Mouse (Mus musculus): ENCODE measurements at regions not wholly inside any gene's neighbourhood (a gene's known extent, or its start where the extent isn't known, plus 50 kb on each side); places are given as distances from the start of the nearest gene placed in this dataset.
A peak's percentile ranks its signal among the peaks of the same experiment; 100 is the strongest.

GRCm38 (mm10) chr1:72764522-72764921, 53.4 kb downstream of the Rpl37a start:
- peak overlapping the region; percentile 28 for H3K4me2 ChIP-seq (ENCODE audit: low read depth, low read length, poor library complexity, severe bottlenecking)
- H3K4me3 ChIP-seq (ENCODE audit: low read depth, low read length), result no peak overlapping the region
- no peaks in the 10 kb centered on the region for H3K27me3 ChIP-seq (ENCODE audit: insufficient read depth, low read length)

DNA sequence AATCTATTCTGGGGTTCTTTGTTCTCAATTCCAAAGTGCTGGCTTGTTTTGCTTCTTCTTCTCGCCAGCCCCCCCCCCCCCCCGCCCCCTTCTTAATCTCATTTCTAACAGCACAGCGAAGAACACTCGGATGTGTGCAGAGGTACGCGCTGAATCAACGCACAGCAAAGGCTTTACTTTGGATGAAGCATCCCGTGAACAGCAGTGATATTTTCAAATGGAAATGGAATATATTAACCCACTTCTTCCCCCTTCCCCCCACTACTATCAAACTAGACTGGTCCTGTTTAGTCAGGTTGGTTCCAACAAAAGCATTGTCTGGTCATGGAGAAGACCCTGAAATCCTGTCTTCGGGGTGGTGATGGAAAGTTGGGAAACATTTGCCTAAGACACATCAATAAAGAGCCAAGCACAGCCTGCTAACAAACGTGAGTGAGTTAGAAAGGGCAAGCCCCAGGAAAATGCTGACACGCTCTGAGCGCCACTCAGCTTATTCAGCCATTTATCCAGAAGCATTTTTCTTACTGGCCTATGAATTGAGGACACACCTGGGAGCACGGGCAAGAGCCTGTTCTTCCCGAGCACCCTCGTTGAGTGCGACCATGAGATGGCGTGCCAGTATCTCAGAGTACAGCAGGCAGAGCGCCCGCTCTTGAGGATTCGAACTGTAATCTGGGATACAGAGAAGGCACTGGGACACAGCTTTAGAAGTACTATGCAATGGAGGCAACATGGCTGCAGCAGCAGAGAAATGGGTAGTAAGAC, 54.1 kb downstream of the Rpl37a start:
- no peak overlapping the region for H3K4me2 ChIP-seq (ENCODE audit: low read depth, low read length, poor library complexity, severe bottlenecking)
- 52% methylated on average over 19 of the region's 20 CpGs for WGBS
- no peak overlapping the region; the same call in 1 of the 2 replicates for H3K27ac ChIP-seq (ENCODE audit: low read depth, low read length)

More at GRCm38 (mm10) chr1:72764522-72764921, 53.4 kb downstream of the Rpl37a start:
- ATAC-seq (ENCODE audit: low FRiP score) (peak; percentile 76), DNase-seq (ENCODE audit: low spot score) (no peak)
- H3K9ac ChIP-seq (replicated peaks; ENCODE audit: low read length, poor library complexity, severe bottlenecking), result no peak overlapping the region
- WGBS, result 46% methylated on average over 10 of the region's 10 CpGs
- peak overlapping the region; percentile 47; the same call in 1 of the 2 replicates for H3K27ac ChIP-seq (ENCODE audit: low read depth, low read length)
- H3K4me1 ChIP-seq (ENCODE audit: insufficient read depth, low read length), result peaks cover 4% of the 10 kb centered on the region; the same call in 1 of the 2 replicates
- TF ChIP-seq CTCF (IDR thresholded peaks at IDR 0.05), result no peak
- no peaks in the 10 kb centered on the region for H3K36me3 ChIP-seq (ENCODE audit: insufficient read depth, low read length)
- H3K9me3 ChIP-seq (ENCODE audit: low read length), result no peaks in the 10 kb centered on the region

DNA sequence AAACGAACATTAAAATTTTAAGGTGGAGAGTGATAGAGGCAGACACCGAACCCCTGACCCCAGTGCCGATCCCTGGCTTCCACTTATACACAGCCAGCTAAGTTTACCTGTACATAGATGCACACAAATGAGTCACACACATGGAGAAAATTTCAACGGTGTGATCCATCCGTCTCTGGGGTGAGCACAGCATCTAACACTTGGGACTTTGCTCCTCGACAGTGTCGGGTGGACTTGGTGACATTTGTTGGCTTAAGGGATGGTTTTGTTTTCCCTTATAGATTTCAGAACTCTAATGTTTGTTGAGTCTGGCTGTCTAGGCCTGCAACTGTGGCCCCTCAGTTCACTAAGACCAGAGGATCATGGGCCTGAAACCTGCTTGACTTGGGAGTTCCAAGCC, 54.9 kb upstream of the Igfbp2 start:
- H3K4me2 ChIP-seq (ENCODE audit: low read depth, low read length, poor library complexity, severe bottlenecking), result no peak overlapping the region
- 95% methylated on average over 7 of the region's 7 CpGs for WGBS
- no peak for DNase-seq (ENCODE audit: low spot score)

More for the DNA sequence above, 54.1 kb downstream of the Rpl37a start:
- Histone ChIP-seq H3K27me3 (ENCODE audit: insufficient read depth, low read length) (no peaks in the 10 kb centered on the region), H3K4me3 (ENCODE audit: low read depth, low read length) (no peak overlapping the region), H3K4me1 (ENCODE audit: insufficient read depth, low read length) (peaks cover 4% of the 10 kb centered on the region; the same call in 1 of the 2 replicates), H3K36me3 (ENCODE audit: insufficient read depth, low read length) (no peaks in the 10 kb centered on the region), H3K9me3 (ENCODE audit: low read length) (no peaks in the 10 kb centered on the region), H3K9ac (replicated peaks; ENCODE audit: low read length, poor library complexity, severe bottlenecking) (no peak overlapping the region)
- DNase-seq (ENCODE audit: low spot score) (no peak), ATAC-seq (ENCODE audit: low FRiP score) (peak; percentile 47; the same call in 1 of the 2 replicates)
- no peak for TF ChIP-seq CTCF (IDR thresholded peaks at IDR 0.05)

GRCm38 (mm10) chr1:72772708-72773107, 51.6 kb upstream of the Igfbp2 start:
- DNase-seq (ENCODE audit: low spot score) (no peak), ATAC-seq (ENCODE audit: low FRiP score) (no peak)
- H3K9me3 ChIP-seq (ENCODE audit: low read length), result no peaks in the 10 kb centered on the region
- TF ChIP-seq CTCF (IDR thresholded peaks at IDR 0.05), result no peak
- no peak overlapping the region for H3K27ac ChIP-seq (ENCODE audit: low read depth, low read length)
- H3K9ac ChIP-seq (replicated peaks; ENCODE audit: low read length, poor library complexity, severe bottlenecking), result no peak overlapping the region
- H3K4me3 ChIP-seq (ENCODE audit: low read depth, low read length), result no peak overlapping the region
- H3K4me2 ChIP-seq (ENCODE audit: low read depth, low read length, poor library complexity, severe bottlenecking), result no peak overlapping the region
- no peaks in the 10 kb centered on the region for H3K4me1 ChIP-seq (ENCODE audit: insufficient read depth, low read length)
- WGBS, result 76% methylated on average over 5 of the region's 5 CpGs
- H3K36me3 ChIP-seq (ENCODE audit: insufficient read depth, low read length), result no peaks in the 10 kb centered on the region
- no peaks in the 10 kb centered on the region for H3K27me3 ChIP-seq (ENCODE audit: insufficient read depth, low read length)

More for the DNA sequence above, 54.9 kb upstream of the Igfbp2 start:
- Histone ChIP-seq H3K36me3 (ENCODE audit: insufficient read depth, low read length) (no peaks in the 10 kb centered on the region), H3K9me3 (ENCODE audit: low read length) (no peaks in the 10 kb centered on the region), H3K4me3 (ENCODE audit: low read depth, low read length) (no peak overlapping the region), H3K27ac (ENCODE audit: low read depth, low read length) (no peak overlapping the region), H3K27me3 (ENCODE audit: insufficient read depth, low read length) (no peaks in the 10 kb centered on the region), H3K4me1 (ENCODE audit: insufficient read depth, low read length) (peaks cover 3% of the 10 kb centered on the region; the same call in 1 of the 2 replicates), H3K9ac (replicated peaks; ENCODE audit: low read length, poor library complexity, severe bottlenecking) (no peak overlapping the region)
- ATAC-seq (ENCODE audit: low FRiP score), result no peak
- TF ChIP-seq CTCF (IDR thresholded peaks at IDR 0.05), result no peak

GRCm38 (mm10) chr1:72773234-72773633, 51.1 kb upstream of the Igfbp2 start:
- Histone ChIP-seq H3K9ac (replicated peaks; ENCODE audit: low read length, poor library complexity, severe bottlenecking) (no peak overlapping the region), H3K4me1 (ENCODE audit: insufficient read depth, low read length) (no peaks in the 10 kb centered on the region), H3K27ac (ENCODE audit: low read depth, low read length) (no peak overlapping the region), H3K4me2 (ENCODE audit: low read depth, low read length, poor library complexity, severe bottlenecking) (no peak overlapping the region), H3K36me3 (ENCODE audit: insufficient read depth, low read length) (no peaks in the 10 kb centered on the region), H3K9me3 (ENCODE audit: low read length) (no peaks in the 10 kb centered on the region), H3K4me3 (ENCODE audit: low read depth, low read length) (no peak overlapping the region), H3K27me3 (ENCODE audit: insufficient read depth, low read length) (no peaks in the 10 kb centered on the region)
- ATAC-seq (ENCODE audit: low FRiP score) (no peak), DNase-seq (ENCODE audit: low spot score) (no peak)
- 75% methylated on average over 3 of the region's 3 CpGs for WGBS
- TF ChIP-seq CTCF (IDR thresholded peaks at IDR 0.05), result no peak

All from midbrain, postnatal 0 days (tissue).